Mouse (Mus musculus) hindbrain, postnatal 0 days (tissue): ENCODE results near the gene Myct1. TPM values are rescaled to one million over a fixed set of nuclear protein-coding genes. Genes with fewer than 3 reads are reported as not detected.

Source experiments
- ATAC-seq: fragments of 200-750 bp; cut with Nextera tagmentation; 2 replicates; pipeline ENCODE4 v1.8.0; 2017; ENCODE audit warnings: mild to moderate bottlenecking, moderate TSS enrichment, moderate library complexity
- DNase-seq: peaks from one replicate; pipeline ENCODE4 v3.0.0-alpha.2; 2015; ENCODE audit warnings: low spot score
- H3K27ac ChIP-seq: fragments of 300-500 bp; sonication (generic); 2 replicates; pipeline ENCODE4 v1.5.1; 2014; ENCODE audit warnings: mild to moderate bottlenecking
- H3K27me3 ChIP-seq: fragments of 300-500 bp; sonication (generic); 2 replicates; pipeline ENCODE4 v1.6.1; 2014; ENCODE audit warnings: low read length, mixed read lengths; ENCODE audit not compliant: insufficient read depth
- H3K36me3 ChIP-seq: fragments of 300-500 bp; sonication (generic); 2 replicates; pipeline ENCODE4 v1.6.1; 2014; ENCODE audit warnings: low read length, mixed read lengths; ENCODE audit not compliant: insufficient read depth
- H3K4me1 ChIP-seq: fragments of 300-500 bp; sonication (generic); 2 replicates; pipeline ENCODE4 v1.6.1; 2014; ENCODE audit warnings: antibody characterized with exemption, low read length, mixed read lengths; ENCODE audit not compliant: insufficient read depth
- H3K4me2 ChIP-seq: fragments of 300-500 bp; sonication (generic); 2 replicates; pipeline ENCODE4 v1.6.1; 2014; ENCODE audit warnings: low read depth, mild to moderate bottlenecking, low read length, moderate library complexity, mixed read lengths
- H3K4me3 ChIP-seq: fragments of 300-500 bp; sonication (generic); 2 replicates; pipeline ENCODE4 v1.5.1; 2014; ENCODE audit warnings: low read length
- H3K9ac ChIP-seq: fragments of 300-500 bp; sonication (generic); replicated peaks from 2 replicates; pipeline ENCODE4 v1.6.1; 2014; ENCODE audit warnings: mild to moderate bottlenecking, low read length, moderate library complexity, mixed read lengths
- H3K9me3 ChIP-seq: fragments of 300-500 bp; sonication (generic); 2 replicates; pipeline ENCODE4 v1.6.1; 2016; ENCODE audit warnings: low read length, mixed read lengths
- CTCF ChIP-seq: IDR thresholded peaks from 2 replicates; pipeline ENCODE4 v1.5.1; 2016; ENCODE audit warnings: antibody characterized with exemption, control low read depth, low read depth
- WGBS: fragments of 180-500 bp; shearing (Covaris S2); extraction: QIAGEN DNeasy Blood & Tissue Kit; methylation state at CpG from one replicate; pipeline ENCODE4 v1.1.7; 2014; 5-methylcytosine and 5-hydroxymethylcytosine counted together
- polyA plus RNA-seq: library from polyadenylated mRNA; unstranded; fragments of >200 nt; fragmentation: Nextera tagmentation; extraction: Ambion mirVana; gene quantifications from 2 replicates; pipeline ENCODE4 v1.2.1, GENCODE M21; 2015
- total RNA-seq: library from RNA; depleted of rRNA; stranded (reverse); fragments of >200 nt; gene quantifications from 2 replicates; pipeline ENCODE4 v1.2.3, GENCODE M21; 2014

Gene Myct1
- total and polyA plus RNA-seq, 2 experiments from 2014 or later = 0.89 to 0.91 TPM

DNA sequence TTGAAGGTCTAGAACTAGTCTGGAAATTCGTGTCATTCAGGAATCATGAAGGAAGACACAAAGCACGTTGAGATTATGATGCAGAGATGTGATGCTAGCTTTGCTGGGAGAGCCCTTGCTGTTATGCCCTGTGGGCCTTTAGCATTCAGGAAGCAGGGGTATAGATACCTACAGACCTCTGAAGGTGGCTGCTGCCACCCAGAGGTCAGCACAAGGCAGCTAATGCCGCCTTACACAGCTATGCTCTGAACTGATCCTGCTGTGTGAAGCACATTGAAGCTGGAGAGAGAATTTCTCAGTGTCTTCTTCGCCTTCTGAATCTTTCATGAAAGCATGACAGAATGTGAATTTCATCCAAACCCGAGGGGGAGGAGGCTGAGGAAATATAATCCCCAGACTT, 38.6 kb upstream of the Myct1 start:
- Histone ChIP-seq H3K27ac (no peak overlapping the region), H3K27me3 (no peaks in the 10 kb centered on the region), H3K4me2 (no peak overlapping the region), H3K4me1 (no peaks in the 10 kb centered on the region), H3K9ac (no peak overlapping the region), H3K36me3 (no peaks in the 10 kb centered on the region), H3K4me3 (no peak overlapping the region), H3K9me3 (no peaks in the 10 kb centered on the region)
- DNase-seq = peak; percentile 77
- peak; percentile 67; the same call in 1 of the 2 replicates for ATAC-seq
- 22% methylated on average over 5 of the region's 5 CpGs for WGBS
- TF ChIP-seq CTCF = peak; percentile 78

- Histone ChIP-seq H3K27ac (no peak overlapping the region), H3K36me3 (no peaks in the 10 kb centered on the region), H3K9ac (no peak overlapping the region), H3K9me3 (no peaks in the 10 kb centered on the region), H3K4me2 (no peak overlapping the region), H3K4me1 (no peaks in the 10 kb centered on the region), H3K4me3 (no peak overlapping the region), H3K27me3 (no peaks in the 10 kb centered on the region)
- no peak for DNase-seq
- no peak for TF ChIP-seq CTCF
- ATAC-seq = no peak
Measured at GRCm38 (mm10) chr10:5558808-5559207, 34.8 kb upstream of the Myct1 start.

- Histone ChIP-seq H3K27me3 (no peaks in the 10 kb centered on the region), H3K9ac (no peak overlapping the region), H3K4me2 (no peak overlapping the region), H3K36me3 (no peaks in the 10 kb centered on the region), H3K4me3 (no peak overlapping the region), H3K4me1 (no peaks in the 10 kb centered on the region), H3K27ac (no peak overlapping the region), H3K9me3 (no peaks in the 10 kb centered on the region)
- no peak for TF ChIP-seq CTCF
- DNase-seq = no peak
- WGBS = 78% methylated on average over 4 of the region's 4 CpGs
- no peak for ATAC-seq
Measured at GRCm38 (mm10) chr10:5560526-5560925, 33.0 kb upstream of the Myct1 start.

DNA sequence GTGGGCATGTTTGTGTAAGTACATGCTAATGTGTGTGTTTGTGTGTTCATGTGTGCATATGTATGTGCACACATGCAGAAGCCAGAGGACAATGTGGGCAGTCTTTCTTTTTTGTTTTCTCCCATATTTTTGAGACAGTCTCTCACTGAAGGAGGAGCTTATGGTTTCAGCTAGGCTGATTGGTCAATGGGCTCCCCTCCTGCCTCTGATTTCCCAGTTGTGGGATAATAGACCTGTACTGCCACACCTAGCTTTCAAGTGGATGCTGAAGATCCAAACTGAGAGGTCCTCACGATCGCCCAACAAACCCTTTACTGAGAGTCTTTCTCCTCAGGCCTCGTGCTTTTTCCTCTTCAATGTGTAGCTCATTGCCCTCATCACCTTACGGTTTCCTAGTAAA, 31.9 kb upstream of the Myct1 start:
- H3K9me3 ChIP-seq = no peaks in the 10 kb centered on the region
- no peak for ATAC-seq
- no peak overlapping the region for H3K27ac ChIP-seq
- H3K9ac ChIP-seq = no peak overlapping the region
- H3K4me1 ChIP-seq = no peaks in the 10 kb centered on the region
- no peaks in the 10 kb centered on the region for H3K36me3 ChIP-seq
- WGBS = 93% methylated on average over 4 of the region's 4 CpGs
- H3K4me2 ChIP-seq = no peak overlapping the region
- no peak for TF ChIP-seq CTCF
- DNase-seq = no peak
- no peak overlapping the region for H3K4me3 ChIP-seq
- no peaks in the 10 kb centered on the region for H3K27me3 ChIP-seq

- H3K27ac ChIP-seq = no peak overlapping the region
- DNase-seq (no peak), ATAC-seq (no peak)
- no peaks in the 10 kb centered on the region for H3K4me1 ChIP-seq
- TF ChIP-seq CTCF = 0 out of 2 replicates have a peak, but pooled peaks have one; percentile 2
- no peaks in the 10 kb centered on the region for H3K36me3 ChIP-seq
- H3K9me3 ChIP-seq = no peaks in the 10 kb centered on the region
- H3K4me3 ChIP-seq = no peak overlapping the region
- H3K4me2 ChIP-seq = no peak overlapping the region
- WGBS = 85% methylated on average over 4 of the region's 4 CpGs
- no peak overlapping the region for H3K9ac ChIP-seq
- H3K27me3 ChIP-seq = no peaks in the 10 kb centered on the region
Measured at GRCm38 (mm10) chr10:5568991-5569390, 24.6 kb upstream of the Myct1 start.

DNA sequence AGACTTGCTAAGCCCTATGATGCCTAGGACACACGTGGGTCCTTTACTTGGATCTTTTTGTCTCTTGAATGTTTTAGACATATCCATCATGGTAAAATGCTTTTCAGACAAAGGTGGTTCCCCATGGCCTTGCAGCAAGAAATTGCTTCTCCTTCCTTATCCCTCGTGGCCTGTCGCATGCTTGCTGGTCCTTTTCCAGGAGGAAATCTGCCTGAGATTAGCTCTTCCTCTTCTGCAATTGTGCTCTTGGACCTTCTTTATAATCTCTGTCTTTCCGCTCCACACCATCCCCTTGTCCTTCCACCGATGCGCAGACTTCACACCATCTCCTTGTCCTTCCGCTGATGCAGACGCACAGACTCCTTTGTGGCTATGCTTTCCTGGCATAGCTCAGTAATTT, 23.5 kb upstream of the Myct1 start:
- H3K27ac ChIP-seq = no peak overlapping the region
- no peaks in the 10 kb centered on the region for H3K9me3 ChIP-seq
- H3K36me3 ChIP-seq = no peaks in the 10 kb centered on the region
- no peak overlapping the region for H3K4me3 ChIP-seq
- no peak for ATAC-seq
- no peaks in the 10 kb centered on the region for H3K4me1 ChIP-seq
- 89% methylated on average over 8 of the region's 8 CpGs for WGBS
- H3K27me3 ChIP-seq = no peaks in the 10 kb centered on the region
- H3K4me2 ChIP-seq = no peak overlapping the region
- no peak for TF ChIP-seq CTCF
- no peak for DNase-seq
- no peak overlapping the region for H3K9ac ChIP-seq

- ATAC-seq (no peak), DNase-seq (no peak)
- no peak overlapping the region for H3K4me3 ChIP-seq
- H3K4me2 ChIP-seq = no peak overlapping the region
- no peaks in the 10 kb centered on the region for H3K4me1 ChIP-seq
- no peak overlapping the region for H3K27ac ChIP-seq
- TF ChIP-seq CTCF = no peak
- H3K27me3 ChIP-seq = no peaks in the 10 kb centered on the region
- H3K9me3 ChIP-seq = no peaks in the 10 kb centered on the region
- no peaks in the 10 kb centered on the region for H3K36me3 ChIP-seq
- no peak overlapping the region for H3K9ac ChIP-seq
- WGBS = 75% methylated on average over 5 of the region's 5 CpGs
Measured at GRCm38 (mm10) chr10:5571332-5571731, 22.2 kb upstream of the Myct1 start.
